Mouse (Mus musculus): ENCODE results near the gene Itgb4.

DNA sequence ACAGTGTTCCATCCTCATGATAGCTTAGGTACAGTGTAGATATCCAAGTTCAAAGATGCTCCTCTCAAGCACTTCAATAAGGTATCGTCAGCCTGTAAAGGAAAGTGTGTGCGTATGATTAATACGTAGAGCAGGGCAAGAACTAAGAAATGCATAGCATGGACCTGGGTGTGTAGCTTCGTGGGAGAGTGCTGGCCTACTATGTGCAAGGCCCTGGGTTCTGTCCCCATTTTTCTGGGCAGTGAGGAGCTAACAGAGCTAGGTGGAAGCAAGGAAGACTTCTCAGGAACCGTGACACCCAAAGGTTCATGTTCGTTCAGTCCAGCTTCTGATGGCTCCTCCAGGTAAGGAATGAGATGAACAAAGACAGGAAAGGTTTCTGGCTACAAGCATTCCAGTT, 70.7 kb downstream of the Itgb4 start:
- TF ChIP-seq CTCF (IDR thresholded peaks at IDR 0.05; ENCODE audit: low read depth) (no peak), EP300 (optimal IDR thresholded peaks at IDR 0.05) (no peak)
